ENCODE assay signal across 18 mouse cellular contexts in genomic region chr5:51041541-51042217, GRCm38 (mm10).
DNase-seq lines count a peak whose midpoint lies in the region; ATAC-seq and TF ChIP-seq lines count a peak whose summit lies in the region.
"Had no signal": no experiment of that assay in that cellular context is flagged by ENCODE, and none has a peak within 500 bp of the region (broad histone marks: within the 10 kb centered on the region; RNA-seq: fewer than 3 reads in every experiment).

No protein-coding gene starts in this region.

- no peaks in the 10 kb centered on the region for H3K27me3 ChIP-seq in stomach, postnatal 0 days (ENCODE audit: control insufficient read depth, insufficient read depth, low read length)
- H3K27me3 ChIP-seq: heart, embryonic 13.5 days; hindbrain, embryonic 15.5 days; liver, embryonic 15.5 days; midbrain, embryonic 15.5 days; Patski had no signal

- intact Hi-C loops in left cerebral cortex, postnatal 36 days (cut with DNase I): no loop called here

- H3K27ac ChIP-seq in stomach, postnatal 0 days (replicated peaks): no peak overlapping the region
- H3K27ac ChIP-seq: heart, embryonic 13.5 days; hindbrain, embryonic 15.5 days; layer of hippocampus, adult 2 months; liver, embryonic 15.5 days; macrophage; midbrain, embryonic 15.5 days had no signal

- 64% methylated on average over 6 of the region's 6 CpGs for WGBS in stomach, postnatal 0 days

- H3K36me3 ChIP-seq in stomach, postnatal 0 days (ENCODE audit: control insufficient read depth, insufficient read depth, low read length): no peaks in the 10 kb centered on the region
- H3K36me3 ChIP-seq: heart, embryonic 13.5 days; hindbrain, embryonic 15.5 days; liver, embryonic 15.5 days; midbrain, embryonic 15.5 days had no signal

- TF ChIP-seq EP300 in stomach, postnatal 0 days (optimal IDR thresholded peaks at IDR 0.05): no peak

- H3K4me2 ChIP-seq in stomach, postnatal 0 days (replicated peaks; ENCODE audit: low read depth): no peak overlapping the region
- H3K4me2 ChIP-seq: heart, embryonic 13.5 days; hindbrain, embryonic 15.5 days; liver, embryonic 15.5 days; midbrain, embryonic 15.5 days had no signal

- no peak overlapping the region for H3K4me3 ChIP-seq in stomach, postnatal 0 days (ENCODE audit: low read depth, low read length)
- H3K4me3 ChIP-seq: heart, embryonic 13.5 days; hindbrain, embryonic 15.5 days; layer of hippocampus, adult 2 months; liver, embryonic 15.5 days; midbrain, embryonic 15.5 days had no signal

- DNase-seq in gastrocnemius, adult 18-20 months (ENCODE audit: low spot score): peak; percentile 35
- no peak for DNase-seq in gastrocnemius, postnatal 4 days (ENCODE audit: low spot score in 2 of 2)
- peak; percentile 42 for DNase-seq in adipocyte (ENCODE audit: low spot score)
- DNase-seq in kidney, adult 8-10 months: peak; percentile 43 to 66
- no peak for DNase-seq in stomach, postnatal 0 days (ENCODE audit: low spot score)
- no peak for DNase-seq in cerebellum, adult 9-11 months
- no peak for DNase-seq in left cerebral cortex, adult 18-20 months (ENCODE audit: low spot score in 2 of 2)
- DNase-seq in left cerebral cortex, postnatal 36 days (ENCODE audit: low spot score in 2 of 2): no peak
- DNase-seq: left cerebral cortex, postnatal 4 days; right cerebral cortex, postnatal 14 days; thymus, postnatal 4 days had no signal

- ATAC-seq in stomach, postnatal 0 days (ENCODE audit: low FRiP score, low TSS enrichment): 0 out of 2 replicates have a peak, but pooled peaks have one; percentile 49
- ATAC-seq: midbrain, embryonic 15.5 days; Patski had no signal

- H3K9me3 ChIP-seq in stomach, postnatal 0 days (ENCODE audit: control insufficient read depth, low read length): no peaks in the 10 kb centered on the region
- H3K9me3 ChIP-seq: heart, embryonic 13.5 days; hindbrain, embryonic 15.5 days; liver, embryonic 15.5 days; midbrain, embryonic 15.5 days had no signal

- no peak overlapping the region for H3K9ac ChIP-seq in stomach, postnatal 0 days (ENCODE audit: low read length)
- H3K9ac ChIP-seq: heart, embryonic 13.5 days; hindbrain, embryonic 15.5 days; liver, embryonic 15.5 days; midbrain, embryonic 15.5 days had no signal

- no peak for TF ChIP-seq CTCF in stomach, postnatal 0 days (IDR thresholded peaks at IDR 0.05; ENCODE audit: low read depth)

- H3K4me1 ChIP-seq in stomach, postnatal 0 days (replicated peaks; ENCODE audit: control insufficient read depth, insufficient read depth): no peaks in the 10 kb centered on the region; the same call in 1 of the 2 replicates
- H3K4me1 ChIP-seq: hindbrain, embryonic 15.5 days; liver, embryonic 15.5 days; midbrain, embryonic 15.5 days had no signal

Comparison
In these comparisons a context has a peak if more than half of its experiments do, and no peak if none do; other contexts are left out.
1. DNase-seq: peak in gastrocnemius, adult 18-20 months (single experiment), adipocyte (single experiment) and kidney, adult 8-10 months (2 of 2); none in gastrocnemius, postnatal 4 days (0 of 2), stomach, postnatal 0 days (single experiment), cerebellum, adult 9-11 months (single experiment), left cerebral cortex, adult 18-20 months (0 of 2) and left cerebral cortex, postnatal 36 days (0 of 2).